Mouse (Mus musculus) ES-Bruce4 (cell line): ENCODE results near the gene Ralgps1.

ENCODE experiments used
- CTCF ChIP-seq: IDR thresholded peaks from one replicate; pipeline ENCODE4 v1.8.1; 2011; ENCODE audit warnings: low read depth, low read length
- POLR2A ChIP-seq: IDR thresholded peaks from one replicate; pipeline ENCODE4 v1.8.1; 2011; ENCODE audit warnings: low read length; ENCODE audit not compliant: insufficient read depth

DNA sequence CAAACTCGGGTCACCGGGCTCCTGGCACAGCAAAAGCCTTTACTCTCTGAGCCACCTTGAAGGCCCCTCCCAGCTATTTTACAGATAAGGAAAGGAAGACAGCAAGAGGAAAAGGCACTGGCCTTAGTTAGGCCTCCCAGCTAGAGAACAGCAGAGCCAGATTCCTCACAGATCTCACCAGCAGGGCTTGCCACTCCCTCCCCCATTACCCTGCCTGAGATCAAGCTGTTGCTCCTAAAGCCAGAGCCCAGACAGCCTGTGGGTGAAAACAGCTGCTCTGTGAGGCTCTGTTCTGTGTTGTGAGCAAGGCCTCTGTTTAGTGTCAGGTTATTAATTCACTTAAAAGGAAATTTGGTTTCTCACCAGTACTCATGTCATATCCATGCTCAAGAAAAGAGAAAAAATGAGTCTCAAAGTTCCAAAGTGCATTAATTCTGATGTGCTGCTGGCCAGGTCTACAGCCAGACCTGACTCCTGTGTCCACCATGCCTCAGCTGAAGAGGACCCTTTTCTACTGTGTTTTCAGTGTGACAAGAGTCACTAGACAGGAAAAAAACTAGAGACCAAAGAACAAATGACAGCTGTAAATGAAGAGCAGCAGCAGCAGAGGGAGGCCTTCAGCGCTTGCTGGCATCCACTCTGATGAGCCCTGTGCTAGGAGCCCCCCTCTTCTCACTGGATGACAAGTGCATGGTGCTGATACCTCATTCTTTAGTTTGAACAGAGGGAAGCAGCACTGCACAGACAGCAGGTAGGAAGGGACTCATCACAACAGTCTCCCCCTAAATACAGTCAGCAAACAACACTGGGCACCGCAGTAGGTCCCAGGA is 55.8 kb downstream of the Ralgps1 start:
- no peak for TF ChIP-seq CTCF
- TF ChIP-seq POLR2A: no peak
